In the genomic region with DNA sequence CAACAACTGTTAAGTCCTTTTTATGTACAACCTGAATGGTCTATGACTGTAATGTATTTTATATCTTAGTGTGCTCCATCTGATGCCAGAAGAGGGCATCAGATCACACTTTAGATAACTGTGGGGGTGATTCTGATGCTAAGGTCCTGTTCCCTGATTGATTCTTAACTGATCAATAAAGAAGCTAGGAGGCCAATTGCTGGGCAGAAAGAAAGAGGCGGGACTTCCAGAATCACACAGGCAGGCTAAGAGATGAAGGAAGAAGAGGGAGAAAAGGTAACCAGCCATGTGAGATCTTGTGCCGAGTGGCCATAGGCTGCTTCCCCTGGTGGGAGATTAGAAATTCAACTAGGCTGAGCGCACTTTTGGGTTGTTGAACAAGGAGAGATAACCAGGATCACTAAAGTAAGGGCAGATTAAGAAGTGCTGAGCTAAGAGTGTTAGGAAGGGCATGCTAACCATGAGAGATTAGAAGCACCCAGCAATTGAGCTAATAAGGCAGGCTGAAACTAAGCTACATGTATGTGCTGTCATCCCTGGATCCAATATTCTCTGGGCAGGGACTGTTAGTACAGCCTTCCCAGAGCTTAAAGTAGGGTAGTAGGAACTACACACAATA, we compare ENCODE assay signal across 27 mouse cellular contexts. TPM values are rescaled to one million over a fixed set of nuclear protein-coding genes. Genes with fewer than 3 reads are reported as not detected.
DNase-seq lines count a peak whose midpoint lies in the region; ATAC-seq and TF ChIP-seq lines count a peak whose summit lies in the region.
"Had no signal": no experiment of that assay in that cellular context is flagged by ENCODE, and none has a peak within 500 bp of the region (broad histone marks: within the 10 kb centered on the region; RNA-seq: fewer than 3 reads in every experiment).

No protein-coding gene starts in this region.

- no peak overlapping the region for H3K4me2 ChIP-seq in intestine, postnatal 0 days (replicated peaks; ENCODE audit: low read depth)
- H3K4me2 ChIP-seq in intestine, embryonic 16.5 days (ENCODE audit: low read depth, low read length), result no peak overlapping the region
- no peak overlapping the region for H3K4me2 ChIP-seq in liver, embryonic 12.5 days
- H3K4me2 ChIP-seq in liver, postnatal 0 days (ENCODE audit: low read depth, low read length), result no peak overlapping the region
- H3K4me2 ChIP-seq in stomach, postnatal 0 days (replicated peaks; ENCODE audit: low read depth), result no peak overlapping the region
- H3K4me2 ChIP-seq: heart, embryonic 11.5 days; heart, embryonic 15.5 days; hindbrain, embryonic 13.5 days; intestine, embryonic 15.5 days had no signal

- DNase-seq in liver, result no peak
- DNase-seq in liver, postnatal 0 days, result no peak
- DNase-seq in stomach, postnatal 0 days (ENCODE audit: low spot score), result no peak
- DNase-seq in cerebellum, adult 9-10 months, result no peak
- no peak for DNase-seq in embryonic facial prominence, embryonic 10.5 days (ENCODE audit: low spot score)
- DNase-seq: adrenal gland, postnatal 10 days; adrenal gland, postnatal 36 days; B cell, adult 2 months; cerebellum, adult 18-20 months; cerebellum, adult 9-11 months; cerebellum, postnatal 25 days; embryo, embryonic 11 days; gastrocnemius, postnatal 10 days; gastrocnemius, postnatal 36 days; heart, postnatal 10 days; heart, postnatal 36 days had no signal

- peaks cover 30% of the 10 kb centered on the region for H3K36me3 ChIP-seq in intestine, postnatal 0 days (ENCODE audit: control insufficient read depth, insufficient read depth)
- no peaks in the 10 kb centered on the region; the same call in 1 of the 2 replicates for H3K36me3 ChIP-seq in intestine, embryonic 16.5 days (ENCODE audit: control insufficient read depth, insufficient read depth, low read length)
- peaks cover 69% of the 10 kb centered on the region for H3K36me3 ChIP-seq in liver, embryonic 12.5 days
- peaks cover 44% of the 10 kb centered on the region for H3K36me3 ChIP-seq in liver, postnatal 0 days (replicated peaks; ENCODE audit: insufficient read depth, low read length)
- H3K36me3 ChIP-seq in stomach, postnatal 0 days (ENCODE audit: control insufficient read depth, insufficient read depth, low read length), result no peaks in the 10 kb centered on the region; the same call in 1 of the 2 replicates
- H3K36me3 ChIP-seq in embryonic facial prominence, embryonic 10.5 days (replicated peaks), result peaks cover 82% of the 10 kb centered on the region
- H3K36me3 ChIP-seq: intestine, embryonic 15.5 days had no signal

- H3K27ac ChIP-seq in intestine, postnatal 0 days (ENCODE audit: low read depth, low read length), result no peak overlapping the region
- H3K27ac ChIP-seq in intestine, embryonic 16.5 days (ENCODE audit: low read length), result no peak overlapping the region
- no peak overlapping the region for H3K27ac ChIP-seq in liver, embryonic 12.5 days
- H3K27ac ChIP-seq in liver, postnatal 0 days (ENCODE audit: low read depth), result no peak overlapping the region
- no peak overlapping the region for H3K27ac ChIP-seq in stomach, postnatal 0 days (replicated peaks)
- no peak overlapping the region for H3K27ac ChIP-seq in embryonic facial prominence, embryonic 10.5 days (replicated peaks)
- H3K27ac ChIP-seq: heart, embryonic 15.5 days; hindbrain, embryonic 10.5 days; hindbrain, embryonic 13.5 days; intestine, embryonic 15.5 days had no signal

- H3K9ac ChIP-seq in intestine, postnatal 0 days (ENCODE audit: low read depth, low read length), result no peak overlapping the region
- H3K9ac ChIP-seq in intestine, embryonic 16.5 days (ENCODE audit: low read depth, low read length), result no peak overlapping the region
- no peak overlapping the region for H3K9ac ChIP-seq in liver, embryonic 12.5 days
- no peak overlapping the region for H3K9ac ChIP-seq in liver, postnatal 0 days (replicated peaks)
- no peak overlapping the region for H3K9ac ChIP-seq in stomach, postnatal 0 days (ENCODE audit: low read length)
- H3K9ac ChIP-seq: heart, embryonic 15.5 days; hindbrain, embryonic 13.5 days; intestine, embryonic 15.5 days had no signal

- no peak for ATAC-seq in intestine, postnatal 0 days
- no peak for ATAC-seq in intestine, embryonic 16.5 days
- peak; percentile 35; the same call in 1 of the 2 replicates for ATAC-seq in liver, embryonic 12.5 days
- ATAC-seq in liver, postnatal 0 days, result peak; percentile 27; the same call in 1 of the 2 replicates
- ATAC-seq in stomach, postnatal 0 days (ENCODE audit: low FRiP score, low TSS enrichment), result no peak
- ATAC-seq: forebrain, embryonic 14.5 days; hindbrain, embryonic 16.5 days; intestine, embryonic 15.5 days had no signal

- 0 out of 2 replicates have a peak, but pooled peaks have one; percentile 14 for TF ChIP-seq CTCF in intestine, postnatal 0 days (IDR thresholded peaks at IDR 0.05; ENCODE audit: low read depth)
- no peak for TF ChIP-seq CTCF in liver, postnatal 0 days (IDR thresholded peaks at IDR 0.05; ENCODE audit: low read depth)
- TF ChIP-seq CTCF in stomach, postnatal 0 days (IDR thresholded peaks at IDR 0.05; ENCODE audit: low read depth), result 0 out of 2 replicates have a peak, but pooled peaks have one; percentile 6

- no peak overlapping the region for H3K4me3 ChIP-seq in intestine, postnatal 0 days (ENCODE audit: low read depth, low read length)
- no peak overlapping the region for H3K4me3 ChIP-seq in intestine, embryonic 16.5 days (ENCODE audit: low read length)
- no peak overlapping the region for H3K4me3 ChIP-seq in liver, embryonic 12.5 days
- H3K4me3 ChIP-seq in liver, postnatal 0 days (ENCODE audit: low read depth, low read length), result no peak overlapping the region
- H3K4me3 ChIP-seq in stomach, postnatal 0 days (ENCODE audit: low read depth, low read length), result no peak overlapping the region
- H3K4me3 ChIP-seq in embryonic facial prominence, embryonic 10.5 days, result no peak overlapping the region
- H3K4me3 ChIP-seq: heart, embryonic 15.5 days; hindbrain, embryonic 10.5 days; hindbrain, embryonic 13.5 days; intestine, embryonic 15.5 days had no signal

- H3K4me1 ChIP-seq in intestine, postnatal 0 days (replicated peaks; ENCODE audit: control insufficient read depth, insufficient read depth, low read length), result no peaks in the 10 kb centered on the region
- H3K4me1 ChIP-seq in intestine, embryonic 16.5 days (ENCODE audit: control insufficient read depth, insufficient read depth, low read length), result no peaks in the 10 kb centered on the region
- H3K4me1 ChIP-seq in liver, embryonic 12.5 days, result no peaks in the 10 kb centered on the region
- no peaks in the 10 kb centered on the region for H3K4me1 ChIP-seq in liver, postnatal 0 days (ENCODE audit: insufficient read depth)
- H3K4me1 ChIP-seq in stomach, postnatal 0 days (replicated peaks; ENCODE audit: control insufficient read depth, insufficient read depth), result no peaks in the 10 kb centered on the region
- H3K4me1 ChIP-seq in embryonic facial prominence, embryonic 10.5 days, result no peaks in the 10 kb centered on the region
- H3K4me1 ChIP-seq: heart, embryonic 15.5 days; hindbrain, embryonic 10.5 days; hindbrain, embryonic 13.5 days; intestine, embryonic 15.5 days had no signal

- no peak for TF ChIP-seq EP300 in liver, postnatal 0 days (IDR thresholded peaks at IDR 0.05; ENCODE audit: low read depth)
- no peak for TF ChIP-seq EP300 in stomach, postnatal 0 days (optimal IDR thresholded peaks at IDR 0.05)

- H3K27me3 ChIP-seq in intestine, postnatal 0 days (replicated peaks; ENCODE audit: control insufficient read depth, insufficient read depth, low read length), result no peaks in the 10 kb centered on the region
- no peaks in the 10 kb centered on the region for H3K27me3 ChIP-seq in intestine, embryonic 16.5 days (replicated peaks; ENCODE audit: control insufficient read depth, insufficient read depth, low read length)
- H3K27me3 ChIP-seq in liver, embryonic 12.5 days (replicated peaks), result no peaks in the 10 kb centered on the region
- H3K27me3 ChIP-seq in liver, postnatal 0 days (ENCODE audit: insufficient read depth, low read length), result no peaks in the 10 kb centered on the region
- H3K27me3 ChIP-seq in stomach, postnatal 0 days (ENCODE audit: control insufficient read depth, insufficient read depth, low read length), result no peaks in the 10 kb centered on the region
- no peaks in the 10 kb centered on the region for H3K27me3 ChIP-seq in embryonic facial prominence, embryonic 10.5 days (replicated peaks; ENCODE audit: low read depth, poor library complexity, severe bottlenecking)
- H3K27me3 ChIP-seq: CH12.LX; heart, embryonic 15.5 days; hindbrain, embryonic 13.5 days; intestine, embryonic 15.5 days had no signal

- 88% methylated on average over 3 of the region's 3 CpGs for WGBS in intestine, postnatal 0 days
- 91% methylated on average over 3 of the region's 3 CpGs for WGBS in intestine, embryonic 16.5 days
- 57% methylated on average over 3 of the region's 3 CpGs for WGBS in liver, embryonic 12.5 days (ENCODE audit: insufficient replicate concordance)
- 69% methylated on average over 3 of the region's 3 CpGs for WGBS in liver, postnatal 0 days (ENCODE audit: insufficient replicate concordance)
- WGBS in stomach, postnatal 0 days, result 96% methylated on average over 3 of the region's 3 CpGs
- 91% methylated on average over 3 of the region's 3 CpGs for WGBS in embryonic facial prominence, embryonic 10.5 days

- no peaks in the 10 kb centered on the region for H3K9me3 ChIP-seq in intestine, postnatal 0 days (ENCODE audit: control insufficient read depth)
- H3K9me3 ChIP-seq in intestine, embryonic 16.5 days (ENCODE audit: control insufficient read depth, low read length), result no peaks in the 10 kb centered on the region
- H3K9me3 ChIP-seq in liver, embryonic 12.5 days (replicated peaks), result no peaks in the 10 kb centered on the region
- no peaks in the 10 kb centered on the region for H3K9me3 ChIP-seq in liver, postnatal 0 days (ENCODE audit: low read length)
- H3K9me3 ChIP-seq in stomach, postnatal 0 days (ENCODE audit: control insufficient read depth, low read length), result no peaks in the 10 kb centered on the region
- no peaks in the 10 kb centered on the region for H3K9me3 ChIP-seq in embryonic facial prominence, embryonic 10.5 days
- H3K9me3 ChIP-seq: heart, embryonic 15.5 days; hindbrain, embryonic 10.5 days; hindbrain, embryonic 13.5 days; intestine, embryonic 15.5 days had no signal

RNA-seq across cellular contexts. Expression of gene Sumo1, which starts 19.3 kb away (rescaled TPM):
- 208 and 217 TPM in 2 replicates for polyA plus RNA-seq in intestine, postnatal 0 days (2015; fragmentation: Nextera tagmentation; extraction: Ambion mirVana)
- 283 and 307 TPM in 2 replicates for polyA plus RNA-seq in intestine, embryonic 16.5 days (2015; fragmentation: Nextera tagmentation; extraction: Ambion mirVana)
- 199 and 208 TPM in 2 replicates for polyA plus RNA-seq in liver, embryonic 12.5 days (2016; fragmentation: Nextera tagmentation; extraction: Ambion mirVana)
- polyA plus RNA-seq in liver, postnatal 0 days (2015; fragmentation: Nextera tagmentation; extraction: Ambion mirVana), result 96.2 and 97.3 TPM in 2 replicates
- polyA plus RNA-seq in stomach, postnatal 0 days (2015; fragmentation: Nextera tagmentation; extraction: Ambion mirVana), result 224 TPM in 2 replicates
- 564 and 568 TPM in 2 replicates for polyA plus RNA-seq in embryonic facial prominence, embryonic 10.5 days (2016; fragmentation: Nextera tagmentation; extraction: Ambion mirVana)

RNA-seq across cellular contexts. Expression of gene Nop58, which starts 33.5 kb away (rescaled TPM):
- 82.2 and 89.0 TPM in 2 replicates for polyA plus RNA-seq in intestine, postnatal 0 days (2015; fragmentation: Nextera tagmentation; extraction: Ambion mirVana)
- 173 and 227 TPM in 2 replicates for polyA plus RNA-seq in intestine, embryonic 16.5 days (2015; fragmentation: Nextera tagmentation; extraction: Ambion mirVana)
- 274 and 282 TPM in 2 replicates for polyA plus RNA-seq in liver, embryonic 12.5 days (2016; fragmentation: Nextera tagmentation; extraction: Ambion mirVana)
- 80.6 and 81.8 TPM in 2 replicates for polyA plus RNA-seq in liver, postnatal 0 days (2015; fragmentation: Nextera tagmentation; extraction: Ambion mirVana)
- 111 and 116 TPM in 2 replicates for polyA plus RNA-seq in stomach, postnatal 0 days (2015; fragmentation: Nextera tagmentation; extraction: Ambion mirVana)
- polyA plus RNA-seq in embryonic facial prominence, embryonic 10.5 days (2016; fragmentation: Nextera tagmentation; extraction: Ambion mirVana), result 317 and 319 TPM in 2 replicates

Comparison
In these comparisons a context has a peak if more than half of its experiments do, and no peak if none do; other contexts are left out.
1. ATAC-seq: peak in liver, embryonic 12.5 days (single experiment) and liver, postnatal 0 days (single experiment); none in intestine, postnatal 0 days (single experiment), intestine, embryonic 16.5 days (single experiment) and stomach, postnatal 0 days (single experiment).